Mouse (Mus musculus) bone marrow, adult 2 months (tissue): ENCODE results near the gene Nxph3.

ENCODE experiments used
- CTCF ChIP-seq: fragments of 200-500 bp; IDR thresholded peaks from 2 replicates; pipeline ENCODE4 v1.5.1; 2011; ENCODE audit warnings: low read length, control low read depth; ENCODE audit not compliant: control insufficient read depth, insufficient read depth
- POLR2A ChIP-seq: fragments of 200-500 bp; IDR thresholded peaks from 2 replicates; pipeline ENCODE4 v1.6.1; 2011; ENCODE audit warnings: low read depth, mild to moderate bottlenecking, control low read depth, low read length, borderline replicate concordance; ENCODE audit not compliant: control insufficient read depth

GRCm38 (mm10) chr11:95472942-95473341 is 41.4 kb downstream of the Nxph3 start:
- no peak for TF ChIP-seq POLR2A
- no peak for TF ChIP-seq CTCF
